8 mouse cellular contexts compared by ENCODE assay signal in genomic region chr7:34919809-34920208, GRCm38 (mm10). TPM values are rescaled to one million over a fixed set of nuclear protein-coding genes. Genes with fewer than 3 reads are reported as not detected.
DNase-seq lines count a peak whose midpoint lies in the region; ATAC-seq and TF ChIP-seq lines count a peak whose summit lies in the region.

No protein-coding gene starts in this region.

- ATAC-seq in erythroblast, adult 5-6 weeks (replicated peaks; ENCODE audit: low FRiP score, poor library complexity, severe bottlenecking), result peak; percentile 87
- no peak for ATAC-seq in lung, postnatal 0 days

- no peak overlapping the region for H3K27ac ChIP-seq in lung, postnatal 0 days (ENCODE audit: low read length)

- no peaks in the 10 kb centered on the region for H3K36me3 ChIP-seq in lung, postnatal 0 days (ENCODE audit: insufficient read depth, low read length)

- no peak for TF ChIP-seq EP300 in lung, postnatal 0 days (IDR thresholded peaks at IDR 0.05)

- no peaks in the 10 kb centered on the region for H3K27me3 ChIP-seq in lung, postnatal 0 days (replicated peaks; ENCODE audit: insufficient read depth, low read length)

- no peak overlapping the region for H3K9ac ChIP-seq in lung, postnatal 0 days (replicated peaks; ENCODE audit: low read depth)

- no peaks in the 10 kb centered on the region for H3K4me1 ChIP-seq in lung, postnatal 0 days (ENCODE audit: insufficient read depth, low read depth, low read length)

- H3K4me2 ChIP-seq in lung, postnatal 0 days (replicated peaks; ENCODE audit: low read depth, low read length), result no peak overlapping the region

- H3K4me3 ChIP-seq in lung, postnatal 0 days (ENCODE audit: low read depth, low read length), result no peak overlapping the region

- no peaks in the 10 kb centered on the region for H3K9me3 ChIP-seq in lung, postnatal 0 days (ENCODE audit: low read length)

- peak; percentile 24 for DNase-seq in gastrocnemius, postnatal 14 days
- no peak for DNase-seq in gastrocnemius, postnatal 36 days
- DNase-seq in 416B (ENCODE audit: low read depth) (peak; percentile 16), R1 (ENCODE audit: low read depth, low spot score) (peak; percentile 72)
- no peak for DNase-seq in lung, postnatal 0 days (ENCODE audit: low spot score)
- DNase-seq in thymus, postnatal 36 days, result peak; percentile 32 to 35
- DNase-seq in ovary, adult 18-20 months (ENCODE audit: low spot score), result no peak

- 64% methylated on average over 5 of the region's 5 CpGs for WGBS in lung, postnatal 0 days

- intact Hi-C loops in gastrocnemius, postnatal 14 days (cut with DNase I; ENCODE audit: low total_unique reads), result no loop called here
- intact Hi-C loops in gastrocnemius, postnatal 36 days (cut with DNase I), result loop anchor here (10.0 kb wide), 3 partner anchors 245 to 515 kb away; no protein-coding TSS in a partner anchor

- TF ChIP-seq CTCF in lung, postnatal 0 days (IDR thresholded peaks at IDR 0.05), result peak; percentile 72

RNA-seq across cellular contexts. Expression of gene Pepd, which starts 7.6 kb away (rescaled TPM):
- 10 to 100 TPM; 25.4 to 27.0 TPM for total RNA-seq in gastrocnemius, postnatal 14 days (2021)
- 10 to 100 TPM; 25.6 to 27.0 TPM for total RNA-seq in gastrocnemius, postnatal 36 days (2021)
- 28.1 and 29.0 TPM in 2 replicates for total RNA-seq in erythroblast, adult 5-6 weeks (2015; ENCODE audit: low replicate concordance)
- total RNA-seq in erythroblast, adult 5-6 weeks (2017; ENCODE audit: low replicate concordance), result 59.6 and 76.5 TPM in 2 replicates
- 44.5 and 54.8 TPM in 2 replicates for polyA plus RNA-seq in lung, postnatal 0 days (2015; fragmentation: Nextera tagmentation; extraction: Ambion mirVana)

Comparison
In these comparisons a context has a peak if more than half of its experiments do, and no peak if none do; other contexts are left out.
1. DNase-seq: peak in gastrocnemius, postnatal 14 days (single experiment), 416B (single experiment), R1 (single experiment) and thymus, postnatal 36 days (2 of 2); none in gastrocnemius, postnatal 36 days (0 of 2), lung, postnatal 0 days (single experiment) and ovary, adult 18-20 months (single experiment).